Mouse (Mus musculus) bone marrow macrophage, adult 2 months (primary cell): Measurements from ENCODE around the gene Fto. TPM values are rescaled to one million over a fixed set of nuclear protein-coding genes. Genes with fewer than 3 reads are reported as not detected.

ENCODE experiments used
- H3K27ac ChIP-seq: 2 replicates; pipeline ENCODE4 v1.5.1; 2012; ENCODE audit warnings: low read depth, low read length; ENCODE audit not compliant: insufficient read depth
- H3K4me1 ChIP-seq: 2 replicates; pipeline ENCODE4 v1.6.1; 2012; ENCODE audit warnings: low read length; ENCODE audit not compliant: control insufficient read depth, insufficient read depth
- H3K4me3 ChIP-seq: 2 replicates; pipeline ENCODE4 v1.5.1; 2012; ENCODE audit warnings: mild to moderate bottlenecking, low read length, moderate library complexity; ENCODE audit not compliant: insufficient read depth
- CTCF ChIP-seq: IDR thresholded peaks from 2 replicates; pipeline ENCODE4 v1.5.1; 2012; ENCODE audit warnings: low read depth, mild to moderate bottlenecking, low read length, moderate library complexity
- POLR2A ChIP-seq: IDR thresholded peaks from 2 replicates; pipeline ENCODE4 v1.6.1; 2012; ENCODE audit warnings: mild to moderate bottlenecking, low read depth, low read length, borderline replicate concordance
- polyA plus RNA-seq: library from polyadenylated mRNA; stranded (reverse); fragments of >200 nt; gene quantifications from 2 replicates; pipeline ENCODE4 v1.2.4, GENCODE M21; 2012; ENCODE audit not compliant: missing spikeins, insufficient read depth, insufficient read length

Gene Fto
- 23.6 and 26.4 TPM in 2 replicates for polyA plus RNA-seq

GRCm38 (mm10) chr8:91312835-91313832 is at the start of gene Fto, which contains the start of gene Rpgrip1l:
Gene Fto (plus strand): TSS chr8:91313525.
Gene Rpgrip1l (minus strand): TSS chr8:91313262.
- TF ChIP-seq CTCF = no peak
- TF ChIP-seq POLR2A = no peak

GRCm38 (mm10) chr8:91263939-91264338 is 49.4 kb upstream of the Fto start:
- Histone ChIP-seq H3K27ac (no peak overlapping the region), H3K4me3 (no peak overlapping the region), H3K4me1 (no peaks in the 10 kb centered on the region)
- no peak for TF ChIP-seq CTCF
- no peak for TF ChIP-seq POLR2A

More at GRCm38 (mm10) chr8:91312835-91313832, at the start of gene Fto, which contains the start of gene Rpgrip1l:
- Histone ChIP-seq H3K27ac (no peak within 1 kb of the TSS), H3K4me3 (peak within 1 kb of the TSS; percentile 76), H3K4me1 (peaks cover 10% of the 10 kb centered on the region)

- Histone ChIP-seq H3K4me1 (no peaks in the 10 kb centered on the region), H3K4me3 (no peak overlapping the region), H3K27ac (no peak overlapping the region)
- TF ChIP-seq CTCF (no peak), POLR2A (no peak)
Observed at GRCm38 (mm10) chr8:91264564-91264963, 48.8 kb upstream of the Fto start.

- H3K27ac ChIP-seq = no peak overlapping the region
- H3K4me1 ChIP-seq = no peaks in the 10 kb centered on the region
- H3K4me3 ChIP-seq = no peak overlapping the region
- TF ChIP-seq POLR2A (no peak), CTCF (no peak)
Observed at GRCm38 (mm10) chr8:91269374-91269958, 43.9 kb upstream of the Fto start.

GRCm38 (mm10) chr8:91273493-91273892 is 39.8 kb upstream of the Fto start:
- H3K4me3 ChIP-seq = no peak overlapping the region
- no peaks in the 10 kb centered on the region for H3K4me1 ChIP-seq
- no peak overlapping the region for H3K27ac ChIP-seq
- TF ChIP-seq CTCF (no peak), POLR2A (no peak)

- Histone ChIP-seq H3K4me3 (no peak overlapping the region), H3K4me1 (no peaks in the 10 kb centered on the region), H3K27ac (no peak overlapping the region)
- TF ChIP-seq CTCF (no peak), POLR2A (no peak)
Observed at GRCm38 (mm10) chr8:91276337-91276736, 37.0 kb upstream of the Fto start.

GRCm38 (mm10) chr8:91278060-91278459 is 35.3 kb upstream of the Fto start:
- H3K4me3 ChIP-seq = no peak overlapping the region
- H3K4me1 ChIP-seq = no peaks in the 10 kb centered on the region
- TF ChIP-seq POLR2A (no peak), CTCF (no peak)
- H3K27ac ChIP-seq = no peak overlapping the region

GRCm38 (mm10) chr8:91280467-91281212 is 32.7 kb upstream of the Fto start:
- H3K27ac ChIP-seq = no peak overlapping the region
- H3K4me3 ChIP-seq = no peak overlapping the region
- TF ChIP-seq POLR2A (no peak), CTCF (no peak)
- no peaks in the 10 kb centered on the region for H3K4me1 ChIP-seq

GRCm38 (mm10) chr8:91281545-91281944 is 31.8 kb upstream of the Fto start:
- H3K27ac ChIP-seq = no peak overlapping the region
- no peak overlapping the region for H3K4me3 ChIP-seq
- TF ChIP-seq CTCF (no peak), POLR2A (no peak)
- H3K4me1 ChIP-seq = no peaks in the 10 kb centered on the region
